Mouse (Mus musculus) liver, postnatal 0 days (tissue): Measurements from ENCODE around the gene Fam161b.

Source experiments
- CTCF ChIP-seq: sonication (generic); IDR thresholded peaks from 2 replicates; pipeline ENCODE4 v1.5.1; 2016; ENCODE audit warnings: antibody characterized with exemption, low read depth
- EP300 ChIP-seq: IDR thresholded peaks from 2 replicates; pipeline ENCODE4 v1.6.1; 2016; ENCODE audit warnings: antibody characterized with exemption, low read depth, mild to moderate bottlenecking

DNA sequence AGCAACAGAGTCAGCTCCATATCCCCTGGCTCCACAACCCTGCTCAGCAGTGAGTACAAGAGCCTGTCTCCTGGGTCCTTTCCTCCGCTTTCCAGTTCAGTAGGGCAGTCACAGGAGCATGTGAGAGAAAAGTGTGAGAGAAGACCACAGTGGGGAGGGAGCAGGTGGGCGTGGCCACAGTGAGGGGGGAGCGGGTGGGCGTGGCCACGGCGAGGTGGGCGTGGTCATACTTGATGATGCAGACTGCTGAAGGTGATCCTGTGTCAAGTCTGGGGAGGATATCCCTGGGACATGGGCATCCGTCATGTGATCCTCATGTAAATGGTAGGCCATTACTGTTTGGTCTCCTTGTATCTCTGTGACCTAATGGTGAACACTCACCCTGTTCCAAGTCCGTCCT lies 5.3 kb upstream of the Fam161b start:
- TF ChIP-seq CTCF (no peak), EP300 (no peak)
